Mouse (Mus musculus) gastrocnemius, postnatal 36 days (tissue): Measurements from ENCODE around the gene Gm21083. TPM values are rescaled to one million over a fixed set of nuclear protein-coding genes. Genes with fewer than 3 reads are reported as not detected.
"Not testable (repeated sequence)": the region's sequence is repeated elsewhere in the genome, so short reads cannot be mapped to it uniquely, and the experiment has no call there.

ENCODE experiments used
- DNase-seq, 2 experiments: peaks; one replicate each; pipeline ENCODE4 v3.0.0; 2022
- intact Hi-C: fragments of 180-260 bp; cut with DNase I; formaldehyde crosslinking; loops from one replicate; pipeline ENCODE4 v1.15.1; 2025
- long read RNA-seq, 2 experiments: library from polyadenylated mRNA; stranded (forward); transcript quantifications; one replicate each; pipeline ENCODE4 v2.0.0; 2021
- total RNA-seq, 2 experiments: library from RNA; stranded (reverse); gene quantifications; 2 replicates each; pipeline ENCODE4 v1.2.3; 2021

Gm21083 gene
- total RNA-seq = not detected
- long read RNA-seq, experiment 1 = 0 reads
- long read RNA-seq, experiment 2 = 0 reads

DNA sequence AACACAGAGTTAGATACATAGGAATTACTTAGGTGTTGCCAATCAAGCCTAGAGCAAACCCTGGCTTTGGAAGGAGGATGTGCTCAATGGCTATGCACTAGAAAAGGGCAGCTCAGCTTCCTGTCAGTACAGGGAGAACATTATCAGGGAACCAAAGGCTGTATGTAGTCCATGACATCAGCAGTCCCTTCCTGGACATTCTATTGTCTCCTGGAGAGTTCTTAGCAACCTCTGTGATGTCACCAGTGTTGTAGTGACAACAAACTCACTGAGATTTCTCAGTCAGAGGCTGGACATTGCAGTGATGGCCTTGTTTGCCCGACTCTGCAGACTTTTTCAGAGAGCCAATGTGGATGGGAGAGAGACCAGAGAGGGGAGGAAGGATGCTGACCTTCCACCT lies at the start of gene Gm21083:
TSS of gene Gm21083 (plus strand) at position 301 of the 400 bp plus-strand sequence.
- DNase-seq, intact Hi-C loops: not testable (repeated sequence)

DNA sequence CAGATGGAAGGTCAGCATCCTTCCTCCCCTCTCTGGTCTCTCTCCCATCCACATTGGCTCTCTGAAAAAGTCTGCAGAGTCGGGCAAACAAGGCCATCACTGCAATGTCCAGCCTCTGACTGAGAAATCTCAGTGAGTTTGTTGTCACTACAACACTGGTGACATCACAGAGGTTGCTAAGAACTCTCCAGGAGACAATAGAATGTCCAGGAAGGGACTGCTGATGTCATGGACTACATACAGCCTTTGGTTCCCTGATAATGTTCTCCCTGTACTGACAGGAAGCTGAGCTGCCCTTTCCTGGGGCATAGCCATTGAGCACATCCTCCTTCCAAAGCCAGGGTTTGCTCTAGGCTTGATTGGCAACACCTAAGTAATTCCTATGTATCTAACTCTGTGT lies 48.0 kb upstream of the Gm21083 start, which contains the start of gene Gm21190:
TSS of gene Gm21190 (minus strand) at position 101 of the 400 bp plus-strand sequence.
- DNase-seq, intact Hi-C loops: not testable (repeated sequence)

DNA sequence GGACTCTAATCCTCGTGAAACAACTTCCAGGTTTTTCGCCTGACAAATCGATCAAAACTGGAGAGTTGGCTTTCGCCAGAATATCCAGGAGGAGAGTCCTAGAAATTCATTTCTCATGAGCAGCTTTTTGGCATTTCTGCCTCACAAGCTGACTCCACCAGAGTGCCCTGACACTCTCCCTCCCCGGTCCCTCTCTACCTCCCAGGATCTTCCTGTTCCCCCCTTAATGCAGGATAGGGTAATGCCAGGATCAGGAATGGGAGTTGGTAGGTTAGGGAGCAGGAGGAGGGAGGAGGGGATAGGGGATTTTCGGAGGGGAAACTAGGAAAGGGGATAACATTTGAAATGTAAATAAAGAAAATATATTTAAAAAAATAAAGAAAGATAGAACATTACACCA lies 28.5 kb upstream of the Gm21083 start:
- intact Hi-C loops, DNase-seq: not testable (repeated sequence)

DNA sequence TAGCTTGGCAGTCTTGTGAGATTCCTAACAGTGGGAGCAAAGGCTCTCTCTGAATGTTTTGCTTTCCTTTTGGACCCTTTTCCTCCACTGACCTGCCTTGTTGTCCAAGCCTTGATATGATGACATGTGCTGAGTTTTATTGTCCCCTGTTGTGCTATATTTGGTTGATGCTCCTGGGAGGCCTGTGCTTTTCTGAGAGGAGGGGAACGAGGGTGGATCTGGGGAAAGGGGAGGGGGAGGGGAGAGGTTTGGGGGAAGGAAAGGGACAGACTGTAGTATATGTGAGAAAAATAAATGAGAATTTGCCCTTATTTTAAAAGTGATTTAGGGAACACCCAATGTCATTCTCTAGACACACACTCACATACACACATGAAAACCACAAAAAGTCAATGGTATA lies 28.0 kb upstream of the Gm21083 start:
- DNase-seq, intact Hi-C loops: not testable (repeated sequence)

DNA sequence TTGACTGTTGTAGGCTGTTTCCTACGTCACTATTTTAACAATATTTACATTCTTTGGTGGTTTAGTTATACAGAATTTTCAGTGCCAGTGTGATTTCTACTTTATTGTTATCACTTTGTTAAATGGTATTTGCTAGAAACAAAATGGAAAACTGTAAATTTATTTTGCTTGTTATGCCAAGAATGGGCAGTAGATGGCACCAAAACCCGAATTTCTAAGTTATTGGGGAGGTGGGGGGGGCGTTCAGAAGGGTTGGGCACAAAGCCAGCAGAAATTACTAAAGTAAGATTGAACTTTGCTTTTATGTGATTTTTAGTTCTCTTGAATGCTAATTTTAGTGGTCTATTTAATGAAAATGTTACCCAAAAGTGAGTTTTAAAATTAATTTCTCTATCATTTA lies 27.5 kb upstream of the Gm21083 start:
- DNase-seq, intact Hi-C loops: not testable (repeated sequence)

DNA sequence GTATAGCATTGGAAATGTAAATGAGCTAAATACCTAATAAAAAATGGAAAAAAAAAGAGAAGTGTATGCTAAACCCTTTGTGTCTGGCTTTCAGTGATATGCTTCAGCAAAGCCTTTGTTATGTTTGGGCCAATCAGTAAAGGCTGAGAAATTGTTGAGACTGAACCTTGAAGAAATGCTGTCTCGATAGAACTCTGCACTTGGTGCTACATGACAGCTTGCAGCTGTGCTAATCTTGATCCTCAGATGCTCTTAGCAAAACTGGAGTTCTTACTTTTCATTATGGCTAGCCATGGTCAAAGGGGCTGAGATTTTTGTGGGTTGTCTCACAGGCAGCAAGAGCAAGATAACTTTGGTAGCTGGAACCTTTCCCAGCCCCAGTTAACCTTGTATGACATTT lies 18.5 kb upstream of the Gm21083 start:
- DNase-seq, intact Hi-C loops: not testable (repeated sequence)

DNA sequence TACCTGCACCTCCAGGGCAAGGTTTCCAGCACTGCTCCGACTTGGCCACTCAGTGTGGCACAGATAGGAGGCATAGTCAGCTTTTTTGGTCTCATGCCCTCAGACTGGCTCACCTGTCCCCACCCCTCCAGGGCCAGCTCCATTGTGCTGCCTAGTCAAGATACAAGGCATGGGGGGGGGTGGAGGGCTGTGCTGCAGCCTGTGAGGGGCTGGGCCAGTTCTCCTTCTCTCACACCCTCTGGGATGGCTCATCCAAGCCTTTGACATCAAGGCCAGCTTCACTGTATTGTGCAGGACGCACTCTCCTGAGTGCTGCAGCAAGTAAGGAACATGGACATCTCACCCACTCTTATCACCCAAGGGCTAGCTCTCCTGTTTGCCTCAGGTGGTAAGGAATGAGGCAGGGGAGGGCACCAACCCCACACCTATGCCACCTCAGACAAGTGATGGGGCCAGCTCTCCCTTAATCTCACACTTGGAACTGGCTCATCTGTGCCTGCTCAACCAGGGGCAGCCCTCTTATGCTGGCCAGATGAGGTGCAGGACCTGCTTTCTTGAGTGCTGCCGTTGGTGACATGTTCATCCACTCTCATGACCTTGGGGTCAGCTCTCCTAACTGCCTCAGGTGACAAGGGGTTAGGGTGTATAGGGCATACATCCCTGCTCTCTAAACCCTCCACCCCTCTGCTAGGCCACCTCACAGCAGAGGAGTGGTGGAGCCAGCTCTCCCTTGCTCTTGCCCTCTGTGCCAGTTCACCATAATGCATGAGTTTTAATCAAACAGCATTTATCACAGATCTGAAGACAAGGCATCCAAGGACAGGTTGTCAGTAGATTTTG lies 15.5 kb upstream of the Gm21083 start:
- intact Hi-C loops, DNase-seq: not testable (repeated sequence)

DNA sequence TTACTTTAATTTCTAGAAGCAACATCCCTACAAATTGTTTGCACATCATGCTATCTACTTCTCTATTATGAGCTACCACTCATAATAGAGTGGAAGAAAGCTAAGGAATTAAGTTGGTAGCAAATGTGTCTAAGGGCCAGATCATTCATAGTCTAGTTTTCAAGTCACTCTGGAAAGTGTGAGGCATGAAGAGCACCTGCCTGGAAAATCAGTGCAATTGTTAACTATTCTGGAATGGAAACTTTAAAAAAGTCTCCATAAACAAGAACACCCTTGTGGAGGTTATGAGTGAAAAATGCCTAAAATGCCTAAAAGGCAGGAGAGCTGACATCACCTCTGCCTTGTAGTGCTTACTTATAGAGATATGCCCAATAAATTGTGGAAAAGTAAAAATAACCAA lies 3.4 kb upstream of the Gm21083 start:
- intact Hi-C loops, DNase-seq: not testable (repeated sequence)

DNA sequence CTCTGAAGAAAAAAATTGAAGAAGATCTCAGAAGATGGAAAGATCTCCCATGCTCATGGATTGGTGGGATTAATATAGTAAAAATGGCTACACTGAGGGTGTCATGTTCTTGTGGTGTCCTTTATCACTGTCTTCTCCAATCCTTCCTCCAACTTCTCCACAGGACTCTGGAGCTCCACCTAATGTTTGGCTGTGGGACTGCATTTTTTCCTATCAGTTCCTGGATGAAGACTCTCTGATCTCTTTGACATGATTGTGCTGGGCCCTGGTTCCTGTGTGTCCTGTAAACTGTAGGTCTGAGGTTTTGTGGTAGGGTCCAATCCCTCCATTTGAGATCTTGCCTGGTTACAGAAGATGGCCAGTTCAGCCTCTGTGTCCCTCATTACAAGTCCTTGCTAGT lies 9.2 kb downstream of the Gm21083 start:
- DNase-seq = peak in 1 of 2 experiments; percentile 13
- intact Hi-C loops = not testable (repeated sequence)

DNA sequence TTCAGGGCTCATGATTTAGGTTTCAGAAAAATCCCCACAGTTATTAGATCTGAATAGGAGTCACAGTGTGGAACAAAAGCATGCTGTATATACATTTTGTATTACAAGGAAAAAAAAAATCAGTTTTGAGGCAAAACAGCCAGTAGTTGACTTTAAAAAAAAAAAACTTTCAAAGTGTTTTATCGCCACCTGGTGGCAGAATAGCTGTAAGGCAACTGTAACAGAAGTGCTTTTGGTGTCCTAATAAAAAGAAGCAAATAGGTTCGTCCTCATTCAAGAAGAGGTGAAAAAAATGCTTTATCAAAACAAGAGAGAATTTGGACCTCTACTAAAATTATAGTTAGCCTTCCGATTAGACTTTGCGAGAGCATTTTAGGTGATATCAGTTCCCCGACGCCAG lies 11.2 kb downstream of the Gm21083 start:
- intact Hi-C loops, DNase-seq: not testable (repeated sequence)

DNA sequence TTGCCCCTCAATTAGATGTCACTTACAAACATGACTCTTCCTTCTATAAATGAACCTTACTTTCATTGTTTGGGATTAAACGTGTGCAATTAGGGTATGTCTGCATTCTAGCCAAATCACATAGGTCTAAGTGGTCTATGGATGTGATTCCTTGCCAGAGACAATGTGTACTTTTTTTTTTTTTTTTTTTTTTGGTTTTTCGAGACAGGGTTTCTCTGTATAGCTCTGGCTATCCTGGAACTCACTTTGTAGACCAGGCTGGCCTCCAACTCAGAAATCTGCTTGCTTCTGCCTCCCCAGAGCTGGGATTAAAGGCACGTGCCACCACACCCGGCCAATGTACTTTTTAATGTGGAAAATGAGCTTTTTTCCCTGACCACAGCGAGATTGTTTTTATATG lies 13.5 kb downstream of the Gm21083 start:
- DNase-seq, intact Hi-C loops: not testable (repeated sequence)

DNA sequence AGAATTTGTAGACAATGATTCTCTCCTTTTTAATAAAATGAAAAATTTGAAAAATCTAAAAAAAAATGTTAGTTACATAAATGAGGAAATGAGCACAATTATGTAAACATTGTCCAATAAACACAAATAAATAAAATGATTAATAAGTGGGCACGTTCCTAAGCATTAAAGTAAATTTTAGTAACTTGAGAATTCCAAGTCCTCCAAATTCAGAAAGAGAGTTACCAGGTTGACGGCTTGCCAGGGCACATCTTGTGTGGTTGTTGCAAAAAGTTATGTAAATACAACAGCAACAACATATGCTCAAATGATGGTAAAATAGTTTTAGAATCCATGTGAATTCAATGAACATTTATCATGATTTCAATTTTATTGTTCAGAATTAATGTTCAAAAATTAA lies 14.4 kb downstream of the Gm21083 start:
- intact Hi-C loops, DNase-seq: not testable (repeated sequence)

DNA sequence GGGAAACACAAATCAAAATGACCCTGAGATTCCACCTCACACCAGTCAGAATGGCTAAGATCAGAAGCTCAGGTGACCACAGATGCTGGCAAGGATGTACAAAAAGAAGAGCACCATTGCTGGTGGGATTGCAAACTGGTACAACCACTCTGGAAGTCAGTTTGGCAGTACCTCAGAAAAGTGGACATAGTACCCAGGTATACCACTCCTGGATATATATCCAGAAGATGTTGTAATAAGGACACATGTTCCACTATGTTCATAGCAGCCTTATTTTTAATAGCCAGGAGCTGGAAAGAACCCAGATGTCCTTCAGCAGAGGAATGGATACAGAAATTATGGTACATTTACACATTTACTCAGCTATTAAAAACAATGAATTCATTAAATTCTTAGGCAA lies 21.7 kb downstream of the Gm21083 start:
- DNase-seq, intact Hi-C loops: not testable (repeated sequence)

DNA sequence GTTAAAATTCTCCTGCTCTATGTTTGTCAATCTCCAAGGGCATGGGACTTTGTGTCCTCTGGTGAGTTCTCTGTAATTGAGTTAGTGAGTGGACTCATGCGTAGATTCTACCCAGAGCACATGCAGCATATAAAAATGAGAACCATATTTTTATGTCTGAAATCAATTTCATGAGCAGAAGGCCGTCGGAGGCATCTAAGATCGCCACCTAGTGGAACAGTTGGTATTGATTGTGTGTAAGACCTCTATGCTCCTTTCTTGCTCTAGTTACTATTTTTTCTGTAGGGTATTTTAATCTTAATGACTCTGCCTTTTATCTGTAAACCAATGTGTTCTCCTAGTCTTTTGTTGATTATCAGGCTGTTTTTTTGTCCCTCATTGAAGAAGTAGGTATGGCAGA lies 23.2 kb downstream of the Gm21083 start:
- DNase-seq, intact Hi-C loops: not testable (repeated sequence)

DNA sequence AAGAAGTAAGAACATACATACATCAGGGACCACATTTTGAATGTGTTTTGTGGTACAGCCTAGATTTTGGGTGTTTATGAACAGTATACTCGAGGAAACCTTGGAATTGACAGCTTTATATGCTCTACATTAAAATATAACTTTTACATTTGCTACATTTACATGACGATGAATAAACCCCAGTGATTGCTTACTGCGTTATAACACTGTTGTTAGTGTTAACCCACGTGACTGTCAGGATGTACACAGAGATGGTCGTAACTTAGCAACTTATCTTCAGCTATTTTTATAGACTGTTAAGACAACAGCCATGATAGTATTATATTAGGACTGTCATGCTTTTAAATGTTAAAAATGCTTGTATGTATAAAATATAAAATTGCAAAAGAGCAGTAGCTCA lies 24.3 kb downstream of the Gm21083 start:
- intact Hi-C loops = not testable (repeated sequence)

DNA sequence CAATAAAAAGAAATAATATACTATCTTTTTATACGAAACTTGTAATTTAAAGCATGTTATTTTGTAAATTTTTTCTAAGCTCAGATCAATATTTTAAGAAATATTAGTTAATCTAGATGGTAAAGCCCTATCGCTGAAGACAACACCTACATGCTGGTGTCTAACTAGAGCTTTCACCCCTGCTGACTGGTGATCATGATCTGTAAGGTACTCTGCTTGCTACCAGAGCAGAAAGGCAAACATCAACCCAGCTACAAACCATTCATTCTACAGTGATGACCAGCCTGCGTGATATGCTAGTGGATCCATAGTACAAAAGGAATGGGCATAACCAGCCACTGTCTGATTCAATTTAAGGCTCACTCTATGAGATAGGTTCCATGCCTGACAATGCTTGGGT lies 24.8 kb downstream of the Gm21083 start:
- DNase-seq, intact Hi-C loops: not testable (repeated sequence)

More for the DNA sequence above, 24.3 kb downstream of the Gm21083 start:
- DNase-seq = not testable (repeated sequence)

DNA sequence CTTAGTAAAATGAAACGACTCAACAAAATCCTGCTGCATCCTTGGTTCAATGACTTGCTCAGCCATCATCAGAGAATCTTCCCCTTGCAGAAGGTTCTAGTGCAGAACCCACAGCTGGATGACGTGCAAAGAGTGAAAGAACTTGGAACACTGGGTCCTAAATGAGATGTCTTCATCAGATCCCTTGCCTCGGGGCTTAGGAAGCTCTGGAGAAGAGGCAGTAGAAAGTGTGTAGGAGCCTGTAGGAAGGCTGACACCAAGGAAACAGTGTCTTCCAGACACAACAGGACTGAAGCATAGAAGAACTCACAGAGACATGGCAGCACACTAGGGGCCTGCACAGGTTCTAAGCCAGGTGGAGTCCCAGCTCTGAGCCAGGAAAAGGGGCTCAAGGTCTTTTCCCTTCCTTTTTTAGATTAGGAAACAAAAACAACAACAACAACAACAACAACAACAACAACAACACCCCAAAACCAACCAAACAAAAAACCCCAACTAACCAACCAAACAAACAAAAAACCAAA lies 25.4 kb downstream of the Gm21083 start:
- intact Hi-C loops, DNase-seq: not testable (repeated sequence)

DNA sequence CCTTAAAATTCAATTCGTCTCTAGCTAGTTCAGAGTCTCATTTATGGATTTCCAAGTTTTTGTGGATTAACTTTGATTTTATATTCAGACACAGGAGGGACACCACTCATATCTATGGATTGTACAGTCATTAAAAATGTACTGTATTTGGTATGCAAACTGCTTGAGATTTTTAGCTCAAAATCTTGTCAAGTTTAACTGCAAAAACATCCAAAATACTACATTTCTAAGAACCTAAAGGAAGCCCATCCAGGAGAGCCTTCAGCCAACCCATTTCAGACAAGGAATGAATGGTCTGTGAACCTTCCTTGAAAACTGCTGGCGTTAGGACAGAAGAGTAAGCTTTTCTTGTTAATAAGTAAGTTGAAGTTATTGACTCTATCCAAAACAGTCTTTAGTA lies 25.9 kb downstream of the Gm21083 start:
- DNase-seq, intact Hi-C loops: not testable (repeated sequence)

DNA sequence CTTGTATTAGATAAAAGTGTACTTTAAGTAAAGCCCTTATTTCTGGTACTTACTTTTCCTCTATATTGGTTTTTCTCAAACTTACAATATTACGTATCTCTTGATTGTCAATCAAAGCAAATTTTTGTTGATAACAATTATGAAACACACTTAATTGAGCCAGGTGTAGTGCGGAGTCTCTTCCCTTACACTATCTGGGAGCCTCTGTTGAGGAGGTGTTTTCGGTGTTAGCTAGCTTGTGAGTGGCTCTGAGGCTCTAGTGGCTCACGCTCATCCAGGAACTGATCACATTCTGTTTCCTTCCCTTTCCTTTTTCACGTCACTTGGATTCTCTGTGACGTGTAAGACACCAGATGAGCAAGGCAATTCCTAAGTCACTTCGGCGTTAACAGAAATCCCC lies 26.5 kb downstream of the Gm21083 start:
- intact Hi-C loops = not testable (repeated sequence)

DNA sequence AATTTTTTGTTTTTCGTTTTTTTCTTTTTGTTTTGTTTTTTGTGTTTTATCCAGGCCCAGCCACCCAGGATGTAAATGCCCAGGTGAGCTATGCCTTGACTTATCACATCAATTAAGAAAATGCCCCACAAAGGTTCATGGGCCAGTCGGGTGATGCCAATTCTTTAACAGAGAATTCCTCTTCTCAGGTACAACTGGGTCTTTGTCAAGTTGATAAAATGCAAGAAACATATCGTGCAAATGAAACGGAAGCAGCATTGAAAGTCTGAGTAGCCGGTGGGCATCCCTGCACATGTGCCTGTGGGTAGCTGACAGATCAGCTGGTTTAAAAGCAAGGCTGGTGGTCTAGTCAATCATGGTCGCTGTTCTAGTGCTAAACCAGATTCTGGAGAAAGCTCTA lies 29.5 kb downstream of the Gm21083 start:
- intact Hi-C loops = not testable (repeated sequence)
- peak; percentile 4 to 19 for DNase-seq

More for the DNA sequence above, 26.5 kb downstream of the Gm21083 start:
- DNase-seq = not testable (repeated sequence)

DNA sequence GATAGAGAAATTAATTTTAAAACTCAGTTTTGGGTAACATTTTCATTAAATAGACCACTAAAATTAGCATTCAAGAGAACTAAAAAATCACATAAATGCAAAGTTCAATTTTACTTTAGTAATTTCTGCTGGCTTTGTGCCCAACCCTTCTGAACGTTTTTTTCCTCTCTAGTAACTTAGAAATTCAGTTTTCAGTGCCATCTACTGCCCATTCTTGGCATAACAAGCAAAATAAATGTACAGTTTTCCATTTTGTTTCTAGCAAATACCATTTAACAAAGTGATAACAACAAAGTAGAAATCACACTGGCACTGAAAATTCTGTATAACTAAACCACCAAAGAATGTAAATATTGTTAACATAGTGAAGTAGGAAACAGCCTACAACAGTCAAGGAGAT lies 33.6 kb downstream of the Gm21083 start:
- DNase-seq, intact Hi-C loops: not testable (repeated sequence)
